ENCODE assay signal across 9 mouse cellular contexts in genomic region chr13:40731179-40731841, GRCm38 (mm10). TPM values are rescaled to one million over a fixed set of nuclear protein-coding genes. Genes with fewer than 3 reads are reported as not detected.
DNase-seq lines count a peak whose midpoint lies in the region; ATAC-seq lines count a peak whose summit lies in the region.
"Had no signal": no experiment of that assay in that cellular context is flagged by ENCODE, and none has a peak within 500 bp of the region (broad histone marks: within the 10 kb centered on the region; RNA-seq: fewer than 3 reads in every experiment).

No protein-coding gene starts in this region.

- peak overlapping the region; percentile 90 for H3K4me2 ChIP-seq in heart, embryonic 12.5 days
- peak overlapping the region; percentile 53 for H3K4me2 ChIP-seq in midbrain, embryonic 14.5 days (ENCODE audit: low read length)

- WGBS in heart, embryonic 12.5 days: under 1% methylated on average over 62 of the region's 74 CpGs
- WGBS in midbrain, embryonic 14.5 days: under 1% methylated on average over 71 of the region's 74 CpGs

- no peak overlapping the region for H3K27ac ChIP-seq in heart, embryonic 12.5 days (ENCODE audit: poor library complexity, severe bottlenecking)
- peak overlapping the region; percentile 89 for H3K27ac ChIP-seq in midbrain, embryonic 14.5 days (replicated peaks; ENCODE audit: low read depth, low read length)

- peaks cover 75% of the 10 kb centered on the region for H3K27me3 ChIP-seq in heart, embryonic 12.5 days (replicated peaks)
- H3K27me3 ChIP-seq in midbrain, embryonic 14.5 days (ENCODE audit: control insufficient read depth, insufficient read depth, low read length): peaks cover 74% of the 10 kb centered on the region

- H3K4me3 ChIP-seq in heart, embryonic 12.5 days: peak overlapping the region; percentile 60
- peak overlapping the region; percentile 42 for H3K4me3 ChIP-seq in midbrain, embryonic 14.5 days (replicated peaks; ENCODE audit: low read depth, low read length)

- peaks cover 42% of the 10 kb centered on the region for H3K4me1 ChIP-seq in heart, embryonic 12.5 days (replicated peaks)
- 0 out of 2 replicates have a peak, but pooled peaks cover 2% of the 10 kb centered on the region for H3K4me1 ChIP-seq in midbrain, embryonic 14.5 days (ENCODE audit: control insufficient read depth, insufficient read depth, low read length)

- DNase-seq in heart, adult 11 months: peak; percentile 88
- DNase-seq in heart, adult 9 months (ENCODE audit: low spot score in 2 of 2): no peak
- peak; percentile 65 for DNase-seq in adipocyte (ENCODE audit: low spot score)
- DNase-seq in kidney, postnatal 36 days: peak; percentile 36 to 53
- DNase-seq in midbrain, embryonic 14.5 days: peak; percentile 68
- no peak for DNase-seq in frontal cortex, adult 2 months (ENCODE audit: extremely low spot score in 1 of 2, low spot score in 1 of 2)
- no peak for DNase-seq in left cerebral cortex, adult 18-20 months (ENCODE audit: low spot score in 2 of 2)

- no peaks in the 10 kb centered on the region for H3K36me3 ChIP-seq in heart, embryonic 12.5 days
- no peaks in the 10 kb centered on the region for H3K36me3 ChIP-seq in midbrain, embryonic 14.5 days (ENCODE audit: control insufficient read depth, insufficient read depth, low read length)

- peak overlapping the region; percentile 67 for H3K9ac ChIP-seq in heart, embryonic 12.5 days
- H3K9ac ChIP-seq in midbrain, embryonic 14.5 days (replicated peaks; ENCODE audit: low read length): peak overlapping the region; percentile 60

- no peaks in the 10 kb centered on the region for H3K9me3 ChIP-seq in heart, embryonic 12.5 days (replicated peaks)
- H3K9me3 ChIP-seq in midbrain, embryonic 14.5 days (ENCODE audit: control insufficient read depth, low read length): no peaks in the 10 kb centered on the region

- 0 out of 2 replicates have a peak, but pooled peaks have one; percentile 30 for ATAC-seq in heart, embryonic 12.5 days (ENCODE audit: insufficient number of reproducible peaks, low FRiP score)
- peak; percentile 57 for ATAC-seq in midbrain, embryonic 14.5 days (ENCODE audit: low FRiP score, low TSS enrichment)

RNA-seq across cellular contexts. Expression of gene Tfap2a, which starts 6.9 kb away (rescaled TPM):
- 0.13 and 0.19 TPM in 2 replicates for polyA plus RNA-seq in heart, embryonic 12.5 days (2016; fragmentation: Nextera tagmentation; extraction: Ambion mirVana)
- polyA plus RNA-seq in midbrain, embryonic 14.5 days (2014; fragmentation: Nextera tagmentation; extraction: Ambion mirVana): 11.6 and 11.8 TPM in 2 replicates
- polyA plus RNA-seq in frontal cortex, adult 2 months (2012; rRNA removed): 0.38 and 0.55 TPM in 2 replicates
- under 1 TPM; 0.67 to 0.87 TPM for total RNA-seq in left cerebral cortex, adult 18-20 months (2021)
- total RNA-seq: neutrophil, adult 5-6 weeks had no signal

Comparison
In these comparisons a context has a peak if more than half of its experiments do, and no peak if none do; other contexts are left out.
1. DNase-seq: peak in heart, adult 11 months (single experiment), adipocyte (single experiment), kidney, postnatal 36 days (2 of 2) and midbrain, embryonic 14.5 days (single experiment); none in heart, adult 9 months (0 of 2), frontal cortex, adult 2 months (0 of 2) and left cerebral cortex, adult 18-20 months (0 of 2).